Mouse (Mus musculus) intestine, embryonic 14.5 days (tissue): ENCODE measurements around the gene Fadd. TPM values are rescaled to one million over a fixed set of nuclear protein-coding genes. Genes with fewer than 3 reads are reported as not detected.

ENCODE experiments used
- ATAC-seq: fragments of 200-750 bp; cut with Nextera tagmentation; replicated peaks from 2 replicates; pipeline ENCODE4 v1.8.0; 2017; ENCODE audit warnings: low read depth, moderate number of reproducible peaks, moderate TSS enrichment, moderate library complexity; ENCODE audit not compliant: low FRiP score, low TSS enrichment
- DNase-seq: peaks from one replicate; pipeline ENCODE4 v3.0.0-alpha.2; 2018; ENCODE audit warnings: low spot score
- H3K27ac ChIP-seq: fragments of 300-500 bp; sonication (generic); 2 replicates; pipeline ENCODE4 v1.5.1; 2014; ENCODE audit warnings: low read depth, mild to moderate bottlenecking, control low read depth
- H3K27me3 ChIP-seq: fragments of 300-500 bp; sonication (generic); replicated peaks from 2 replicates; pipeline ENCODE4 v1.6.1; 2014; ENCODE audit warnings: low read length, control low read depth; ENCODE audit not compliant: control insufficient read depth, insufficient read depth
- H3K36me3 ChIP-seq: fragments of 300-500 bp; sonication (generic); 2 replicates; pipeline ENCODE4 v1.6.1; 2014; ENCODE audit warnings: low read length, control low read depth; ENCODE audit not compliant: control insufficient read depth, insufficient read depth
- H3K4me1 ChIP-seq: fragments of 300-500 bp; sonication (generic); replicated peaks from 2 replicates; pipeline ENCODE4 v1.6.1; 2014; ENCODE audit warnings: low read length, control low read depth, mixed read lengths; ENCODE audit not compliant: control insufficient read depth, insufficient read depth
- H3K4me2 ChIP-seq: fragments of 300-500 bp; sonication (generic); 2 replicates; pipeline ENCODE4 v1.6.1; 2014; ENCODE audit warnings: low read length
- H3K4me3 ChIP-seq: fragments of 300-500 bp; sonication (generic); 2 replicates; pipeline ENCODE4 v1.5.1; 2014; ENCODE audit warnings: low read depth, low read length, control low read depth, mixed read lengths
- H3K9ac ChIP-seq: fragments of 300-500 bp; sonication (generic); 2 replicates; pipeline ENCODE4 v1.6.1; 2014; ENCODE audit warnings: mild to moderate bottlenecking, low read length
- H3K9me3 ChIP-seq: fragments of 300-500 bp; sonication (generic); 2 replicates; pipeline ENCODE4 v1.6.1; 2016; ENCODE audit warnings: low read length, control low read depth; ENCODE audit not compliant: control insufficient read depth
- WGBS: fragments of 180-500 bp; shearing (Covaris S2); extraction: QIAGEN DNeasy Blood & Tissue Kit; methylation state at CpG from one replicate; pipeline ENCODE4 v1.1.7; 2014; 5-methylcytosine and 5-hydroxymethylcytosine counted together
- polyA plus RNA-seq: library from polyadenylated mRNA; unstranded; fragments of >200 nt; fragmentation: Nextera tagmentation; extraction: Ambion mirVana; gene quantifications from 2 replicates; pipeline ENCODE4 v1.2.1, GENCODE M21; 2014

Gene Fadd
- polyA plus RNA-seq, 1 experiment from 2014 or later, result 13.3 TPM

DNA sequence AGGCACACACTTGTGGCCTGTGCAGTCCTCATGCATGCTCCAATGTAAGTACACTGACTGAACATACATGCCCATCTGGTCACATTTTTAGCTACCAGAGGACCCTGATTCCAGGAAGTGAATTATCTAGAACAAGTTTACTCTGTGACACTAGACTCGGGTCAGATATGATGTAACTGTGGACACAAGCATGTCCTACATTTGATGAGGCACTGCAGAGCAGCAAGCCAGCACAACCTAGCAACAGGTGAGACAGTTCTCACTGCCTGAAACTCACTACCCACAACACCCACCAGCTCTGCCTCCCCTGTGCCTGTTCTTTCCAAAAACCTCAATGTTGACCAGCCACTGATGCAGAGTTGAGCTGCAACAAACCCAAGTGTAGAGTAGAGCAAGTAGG is 31.5 kb downstream of the Fadd start:
- no peak for ATAC-seq
- Histone ChIP-seq H3K27ac (no peak overlapping the region), H3K4me1 (peaks cover 12% of the 10 kb centered on the region), H3K4me2 (no peak overlapping the region), H3K27me3 (0 out of 2 replicates have a peak, but pooled peaks cover 2% of the 10 kb centered on the region), H3K36me3 (peaks cover 47% of the 10 kb centered on the region), H3K9me3 (no peaks in the 10 kb centered on the region), H3K4me3 (no peak overlapping the region), H3K9ac (no peak overlapping the region)
- WGBS, result 67% methylated on average over 1 of the region's 1 CpGs
- no peak for DNase-seq

- ATAC-seq (no peak), DNase-seq (no peak)
- no peak overlapping the region for H3K4me2 ChIP-seq
- H3K9me3 ChIP-seq, result no peaks in the 10 kb centered on the region
- 98% methylated on average over 2 of the region's 2 CpGs for WGBS
- no peaks in the 10 kb centered on the region for H3K27me3 ChIP-seq
- H3K9ac ChIP-seq, result no peak overlapping the region
- peaks cover 47% of the 10 kb centered on the region for H3K36me3 ChIP-seq
- no peak overlapping the region for H3K27ac ChIP-seq
- H3K4me1 ChIP-seq, result peaks cover 12% of the 10 kb centered on the region
- H3K4me3 ChIP-seq, result no peak overlapping the region
These were observed 32.2 kb downstream of the Fadd start for GRCm38 (mm10) chr7:144549904-144550566.

DNA sequence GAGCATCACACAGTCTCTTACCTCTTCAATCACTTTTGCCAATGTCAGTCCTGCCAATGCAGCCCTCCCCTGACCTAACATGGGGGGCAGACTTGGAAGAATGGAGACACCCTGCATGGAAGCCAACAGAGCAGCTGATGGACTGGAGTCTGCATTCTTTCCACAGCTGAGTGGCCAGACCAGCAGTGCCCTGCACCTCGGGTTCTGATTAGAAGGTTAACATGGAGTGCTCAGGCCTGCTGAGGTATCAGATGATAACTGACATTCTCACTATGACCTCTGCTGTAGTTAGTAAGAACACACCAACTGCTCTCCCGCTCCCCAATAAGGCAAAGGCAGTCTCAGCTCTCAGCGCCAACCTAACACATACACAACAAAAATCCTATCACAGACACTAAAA is 37.0 kb downstream of the Fadd start:
- no peaks in the 10 kb centered on the region for H3K4me1 ChIP-seq
- 90% methylated on average over 3 of the region's 3 CpGs for WGBS

GRCm38 (mm10) chr7:144541351-144541750 is 40.9 kb downstream of the Fadd start:
- Histone ChIP-seq H3K9me3 (no peaks in the 10 kb centered on the region), H3K27me3 (no peaks in the 10 kb centered on the region), H3K4me3 (no peak overlapping the region), H3K9ac (no peak overlapping the region), H3K4me2 (no peak overlapping the region), H3K27ac (no peak overlapping the region), H3K36me3 (peaks cover 9% of the 10 kb centered on the region), H3K4me1 (no peaks in the 10 kb centered on the region)
- 95% methylated on average over 5 of the region's 5 CpGs for WGBS
- no peak for DNase-seq
- no peak for ATAC-seq

More for the DNA sequence above, 37.0 kb downstream of the Fadd start:
- Histone ChIP-seq H3K27ac (no peak overlapping the region), H3K4me3 (no peak overlapping the region), H3K9me3 (no peaks in the 10 kb centered on the region), H3K36me3 (peaks cover 30% of the 10 kb centered on the region), H3K9ac (no peak overlapping the region), H3K4me2 (no peak overlapping the region), H3K27me3 (no peaks in the 10 kb centered on the region)
- ATAC-seq (no peak), DNase-seq (no peak)

GRCm38 (mm10) chr7:144539146-144539545 is 43.1 kb downstream of the Fadd start:
- H3K4me3 ChIP-seq, result no peak overlapping the region
- H3K4me1 ChIP-seq, result no peaks in the 10 kb centered on the region
- peaks cover 9% of the 10 kb centered on the region for H3K36me3 ChIP-seq
- H3K27me3 ChIP-seq, result no peaks in the 10 kb centered on the region
- no peak overlapping the region for H3K4me2 ChIP-seq
- no peak overlapping the region for H3K27ac ChIP-seq
- WGBS, result 68% methylated on average over 2 of the region's 2 CpGs
- DNase-seq, result no peak
- no peak for ATAC-seq
- no peaks in the 10 kb centered on the region for H3K9me3 ChIP-seq
- no peak overlapping the region for H3K9ac ChIP-seq

DNA sequence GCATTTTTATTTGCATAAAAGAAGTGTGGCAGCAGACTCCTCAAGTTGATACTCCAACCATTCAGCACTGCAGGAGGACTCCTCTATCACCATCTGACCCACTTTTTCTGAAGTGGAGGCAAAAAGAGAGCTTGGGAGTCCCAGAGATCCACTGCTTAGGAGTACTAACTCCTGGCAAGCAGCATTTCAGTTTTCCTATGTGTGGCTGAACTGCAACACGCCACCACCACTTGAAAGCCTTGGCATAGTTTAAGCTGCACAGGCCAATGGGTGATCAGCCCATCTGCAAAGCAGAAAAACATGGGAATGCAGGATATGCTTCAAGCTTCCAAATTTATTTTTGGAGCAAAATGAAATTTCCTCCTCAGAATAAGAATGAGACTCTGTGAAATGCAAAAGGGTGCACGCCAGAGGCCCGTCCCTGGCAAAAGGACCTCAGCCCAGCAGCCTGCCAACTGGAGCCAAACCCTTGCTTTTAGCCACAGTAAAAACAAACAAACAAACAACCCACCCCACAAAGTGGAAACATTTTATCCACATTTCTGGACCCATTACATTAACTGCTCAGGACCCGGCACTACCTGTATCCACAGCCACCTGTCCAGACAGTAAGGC is 44.1 kb downstream of the Fadd start:
- Histone ChIP-seq H3K36me3 (peaks cover 9% of the 10 kb centered on the region), H3K4me2 (no peak overlapping the region), H3K4me1 (no peaks in the 10 kb centered on the region), H3K9me3 (no peaks in the 10 kb centered on the region), H3K27ac (no peak overlapping the region), H3K9ac (no peak overlapping the region), H3K4me3 (no peak overlapping the region), H3K27me3 (no peaks in the 10 kb centered on the region)
- WGBS, result 88% methylated on average over 4 of the region's 4 CpGs
- DNase-seq (no peak), ATAC-seq (no peak)

DNA sequence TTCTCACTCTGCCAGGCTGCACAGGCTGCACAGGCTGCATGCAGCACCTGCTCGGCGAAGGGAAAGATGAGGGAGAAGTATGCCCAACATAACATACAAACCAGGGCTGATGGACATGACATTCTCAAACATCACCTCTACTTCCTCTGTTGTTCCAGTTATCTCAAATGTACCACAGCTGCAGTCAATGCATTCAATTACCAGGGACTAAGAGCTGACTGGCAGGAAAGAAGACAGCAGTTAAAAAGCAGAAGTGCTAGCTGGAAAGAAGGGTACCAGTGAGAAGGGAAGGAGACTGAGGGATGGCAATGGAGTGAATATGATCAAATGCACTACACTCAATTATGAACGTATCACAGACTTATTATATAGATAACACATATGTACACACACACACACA is 45.9 kb downstream of the Fadd start:
- Histone ChIP-seq H3K27ac (no peak overlapping the region), H3K36me3 (peaks cover 9% of the 10 kb centered on the region), H3K9me3 (no peaks in the 10 kb centered on the region), H3K4me3 (no peak overlapping the region), H3K9ac (no peak overlapping the region), H3K4me1 (peaks cover 8% of the 10 kb centered on the region; the same call in 1 of the 2 replicates), H3K27me3 (no peaks in the 10 kb centered on the region), H3K4me2 (no peak overlapping the region)
- 86% methylated on average over 3 of the region's 3 CpGs for WGBS
- ATAC-seq (no peak), DNase-seq (no peak)

- Histone ChIP-seq H3K36me3 (peaks cover 4% of the 10 kb centered on the region; the same call in 1 of the 2 replicates), H3K27me3 (no peaks in the 10 kb centered on the region), H3K9ac (no peak overlapping the region), H3K4me1 (peaks cover 8% of the 10 kb centered on the region; the same call in 1 of the 2 replicates), H3K27ac (no peak overlapping the region), H3K4me2 (no peak overlapping the region), H3K4me3 (no peak overlapping the region), H3K9me3 (no peaks in the 10 kb centered on the region)
- WGBS, result 68% methylated on average over 3 of the region's 3 CpGs
- DNase-seq, result no peak
- no peak for ATAC-seq
These were observed 47.5 kb downstream of the Fadd start for GRCm38 (mm10) chr7:144534773-144535172.
